Mouse (Mus musculus) kidney, adult 2 months (tissue): ENCODE data around the gene Pecam1.

ENCODE experiments used
- CTCF ChIP-seq: fragments of 200-500 bp; conservative IDR thresholded peaks from 2 replicates; pipeline ENCODE4 v1.5.1; 2011; ENCODE audit warnings: low read depth, mild to moderate bottlenecking, control low read depth, low read length, moderate library complexity, mixed read lengths; ENCODE audit not compliant: insufficient read depth, insufficient read length
- POLR2A ChIP-seq: fragments of 200-500 bp; IDR thresholded peaks from one replicate; pipeline ENCODE4 v1.6.1; 2011; ENCODE audit warnings: low read depth, low read length, control low read depth

GRCm38 (mm10) chr11:106683345-106683744, 67.1 kb downstream of the Pecam1 start:
- TF ChIP-seq POLR2A, result no peak
- no peak for TF ChIP-seq CTCF
